ENCODE assay signal across 25 mouse cellular contexts in genomic region chr4:139161076-139161475, GRCm38 (mm10).
"Had no signal": no experiment of that assay in that cellular context is flagged by ENCODE, and none has a peak within 500 bp of the region (broad histone marks: within the 10 kb centered on the region; RNA-seq: fewer than 3 reads in every experiment).

No protein-coding gene starts in this region.

- ATAC-seq: hindbrain, embryonic 16.5 days; inflammation-experienced regulatory T-cells, adult 6 months; intestine, embryonic 15.5 days; intestine, postnatal 0 days; liver, embryonic 12.5 days had no signal

- DNase-seq: gastrocnemius, postnatal 14 days; gastrocnemius, postnatal 36 days; heart, postnatal 10 days; heart, postnatal 4 days; kidney, adult 18-20 months; kidney, adult 8-10 months; kidney, postnatal 25 days; kidney, postnatal 4 days; left cerebral cortex, postnatal 4 days had no signal

- H3K4me3 ChIP-seq: heart, embryonic 10.5 days; heart, embryonic 12.5 days; hindbrain, embryonic 10.5 days; hindbrain, embryonic 12.5 days; intestine, embryonic 15.5 days; kidney, embryonic 15.5 days; layer of hippocampus, adult 2 months; limb, embryonic 13.5 days; limb, embryonic 15.5 days; liver, embryonic 12.5 days had no signal

- H3K27ac ChIP-seq: heart, embryonic 10.5 days; hindbrain, embryonic 10.5 days; hindbrain, embryonic 12.5 days; hindbrain, embryonic 14.5 days; intestine, embryonic 15.5 days; kidney, embryonic 15.5 days; kidney, postnatal 0 days; layer of hippocampus, adult 2 months; limb, embryonic 13.5 days; limb, embryonic 15.5 days; liver, embryonic 12.5 days; liver, embryonic 14.5 days had no signal

- H3K27me3 ChIP-seq: heart, embryonic 12.5 days; hindbrain, embryonic 12.5 days; intestine, embryonic 15.5 days; kidney, embryonic 15.5 days; limb, embryonic 13.5 days; limb, embryonic 15.5 days; liver, embryonic 12.5 days had no signal

- H3K4me1 ChIP-seq: heart, embryonic 10.5 days; heart, embryonic 12.5 days; hindbrain, embryonic 10.5 days; hindbrain, embryonic 12.5 days; intestine, embryonic 15.5 days; kidney, embryonic 15.5 days; limb, embryonic 13.5 days; limb, embryonic 15.5 days; liver, embryonic 12.5 days had no signal

- H3K9ac ChIP-seq: heart, embryonic 12.5 days; hindbrain, embryonic 12.5 days; hindbrain, embryonic 14.5 days; intestine, embryonic 15.5 days; kidney, embryonic 15.5 days; limb, embryonic 13.5 days; limb, embryonic 15.5 days; liver, embryonic 12.5 days; liver, embryonic 14.5 days had no signal

- H3K36me3 ChIP-seq: heart, embryonic 10.5 days; heart, embryonic 12.5 days; hindbrain, embryonic 10.5 days; hindbrain, embryonic 12.5 days; intestine, embryonic 15.5 days; kidney, embryonic 15.5 days; limb, embryonic 13.5 days; limb, embryonic 15.5 days; liver, embryonic 12.5 days had no signal
